Mouse (Mus musculus) heart, embryonic 16.5 days (tissue): Measurements from ENCODE around the gene Nrp1. TPM values are rescaled to one million over a fixed set of nuclear protein-coding genes. Genes with fewer than 3 reads are reported as not detected.

Experiments
- ATAC-seq: fragments of 200-750 bp; cut with Nextera tagmentation; replicated peaks from 2 replicates; pipeline ENCODE4 v1.8.0; 2017; ENCODE audit warnings: moderate number of reproducible peaks; ENCODE audit not compliant: insufficient read depth, low FRiP score; ENCODE audit errors: extremely low read depth
- H3K27ac ChIP-seq: fragments of 300-500 bp; sonication (generic); 2 replicates; pipeline ENCODE4 v1.5.1; 2014; ENCODE audit warnings: mild to moderate bottlenecking, low read length, control low read depth, moderate library complexity
- H3K27me3 ChIP-seq: fragments of 300-500 bp; sonication (generic); 2 replicates; pipeline ENCODE4 v1.6.1; 2014; ENCODE audit warnings: low read length, mixed read lengths; ENCODE audit not compliant: control insufficient read depth, insufficient read depth
- H3K36me3 ChIP-seq: fragments of 300-500 bp; sonication (generic); 2 replicates; pipeline ENCODE4 v1.6.1; 2014; ENCODE audit not compliant: control insufficient read depth, insufficient read depth
- H3K4me1 ChIP-seq: fragments of 300-500 bp; sonication (generic); 2 replicates; pipeline ENCODE4 v1.6.1; 2014; ENCODE audit warnings: low read length, mixed read lengths; ENCODE audit not compliant: control insufficient read depth, insufficient read depth
- H3K4me2 ChIP-seq: fragments of 300-500 bp; sonication (generic); 2 replicates; pipeline ENCODE4 v1.6.1; 2014; ENCODE audit warnings: low read depth, mild to moderate bottlenecking, control low read depth, low read length
- H3K4me3 ChIP-seq: fragments of 300-500 bp; sonication (generic); 2 replicates; pipeline ENCODE4 v1.5.1; 2014; ENCODE audit warnings: mild to moderate bottlenecking, control low read depth, low read length
- H3K9ac ChIP-seq: fragments of 300-500 bp; sonication (generic); 2 replicates; pipeline ENCODE4 v1.6.1; 2014; ENCODE audit warnings: low read length, control low read depth
- H3K9me3 ChIP-seq: fragments of 300-500 bp; sonication (generic); replicated peaks from 2 replicates; pipeline ENCODE4 v1.6.1; 2016; ENCODE audit warnings: low read length; ENCODE audit not compliant: control insufficient read depth
- WGBS: fragments of 180-500 bp; shearing (Covaris S2); extraction: QIAGEN DNeasy Blood & Tissue Kit; methylation state at CpG from one replicate; pipeline ENCODE4 v1.1.7; 2014; 5-methylcytosine and 5-hydroxymethylcytosine counted together
- microRNA counts: library from miRNA; unstranded; fragments of <30 nt; microRNA quantifications from one replicate; lab custom pipeline; 2016
- microRNA-seq: library from miRNA; unstranded; fragments of <30 nt; microRNA quantifications from one replicate; pipeline ENCODE4, GENCODE M21; 2017
- polyA plus RNA-seq: library from polyadenylated mRNA; unstranded; fragments of >200 nt; fragmentation: Nextera tagmentation; extraction: Ambion mirVana; gene quantifications from 2 replicates; pipeline ENCODE4 v1.2.1, GENCODE M21; 2015

Gene Nrp1
- polyA plus RNA-seq, 1 experiment from 2014 or later, result 159 TPM

DNA sequence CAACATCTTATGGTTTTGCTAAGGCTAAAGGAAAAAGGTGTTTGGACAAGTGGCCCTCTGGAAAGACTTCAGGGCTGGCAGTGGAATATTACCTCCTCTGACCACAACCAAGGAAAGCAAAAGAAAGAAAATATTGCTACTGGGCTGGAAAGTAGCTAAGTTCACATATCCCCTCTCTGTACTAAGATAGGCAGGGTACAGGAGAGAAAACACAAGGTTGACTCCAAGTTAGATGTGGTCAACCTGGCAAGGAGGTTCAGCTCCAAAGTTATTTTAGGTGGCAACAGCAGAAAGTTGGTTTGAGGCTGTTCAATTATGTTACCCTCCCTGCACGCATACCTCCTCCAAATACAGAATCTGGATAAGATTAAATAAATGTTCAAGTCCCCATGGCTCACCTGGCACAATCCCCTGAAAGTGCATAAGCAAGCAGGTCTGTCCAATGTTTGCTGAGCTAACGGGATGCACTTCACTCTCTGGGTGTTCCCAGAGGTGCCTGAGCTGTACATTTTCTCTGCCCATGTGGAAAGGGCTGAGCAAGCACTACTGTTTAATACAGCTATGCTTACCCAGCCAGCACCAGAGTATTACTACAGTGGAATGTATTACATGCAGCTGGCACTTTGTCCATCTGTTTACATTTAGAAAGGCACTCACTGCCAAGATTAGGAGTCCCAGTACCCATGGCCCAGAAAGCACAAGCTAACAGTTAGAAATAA, 185.9 kb downstream of the Nrp1 start:
- H3K27ac ChIP-seq, result peak overlapping the region; percentile 25
- no peak overlapping the region for H3K9ac ChIP-seq
- no peaks in the 10 kb centered on the region for H3K9me3 ChIP-seq
- H3K4me2 ChIP-seq, result no peak overlapping the region
- H3K27me3 ChIP-seq, result no peaks in the 10 kb centered on the region
- peak; percentile 65; the same call in 1 of the 2 replicates for ATAC-seq
- no peaks in the 10 kb centered on the region for H3K36me3 ChIP-seq
- no peak overlapping the region for H3K4me3 ChIP-seq
- peaks cover 12% of the 10 kb centered on the region; the same call in 1 of the 2 replicates for H3K4me1 ChIP-seq
- WGBS, result 51% methylated on average over 2 of the region's 2 CpGs

DNA sequence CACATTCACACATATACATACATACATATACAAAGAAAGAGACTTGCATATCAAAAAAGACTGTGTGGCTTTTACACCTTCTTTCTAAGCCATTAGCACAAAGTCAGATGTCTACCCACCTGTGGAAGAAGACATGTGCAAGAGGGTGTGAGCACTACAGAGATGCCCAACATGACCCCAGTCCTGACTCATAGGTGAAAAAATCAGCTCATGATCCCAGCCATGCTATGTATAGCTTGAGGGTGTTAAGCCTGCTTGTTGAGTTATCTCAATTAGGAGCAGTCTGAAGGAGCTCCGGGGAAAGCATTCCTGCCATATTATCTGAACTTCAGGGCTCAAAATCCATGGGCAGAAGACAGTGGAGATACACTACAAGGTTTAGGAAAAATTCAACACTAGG, 187.9 kb downstream of the Nrp1 start:
- Histone ChIP-seq H3K4me2 (no peak overlapping the region), H3K4me3 (no peak overlapping the region), H3K27ac (no peak overlapping the region), H3K36me3 (no peaks in the 10 kb centered on the region), H3K27me3 (no peaks in the 10 kb centered on the region), H3K9me3 (no peaks in the 10 kb centered on the region), H3K9ac (no peak overlapping the region), H3K4me1 (peaks cover 12% of the 10 kb centered on the region; the same call in 1 of the 2 replicates)
- ATAC-seq, result no peak
- 43% methylated on average over 1 of the region's 1 CpGs for WGBS

DNA sequence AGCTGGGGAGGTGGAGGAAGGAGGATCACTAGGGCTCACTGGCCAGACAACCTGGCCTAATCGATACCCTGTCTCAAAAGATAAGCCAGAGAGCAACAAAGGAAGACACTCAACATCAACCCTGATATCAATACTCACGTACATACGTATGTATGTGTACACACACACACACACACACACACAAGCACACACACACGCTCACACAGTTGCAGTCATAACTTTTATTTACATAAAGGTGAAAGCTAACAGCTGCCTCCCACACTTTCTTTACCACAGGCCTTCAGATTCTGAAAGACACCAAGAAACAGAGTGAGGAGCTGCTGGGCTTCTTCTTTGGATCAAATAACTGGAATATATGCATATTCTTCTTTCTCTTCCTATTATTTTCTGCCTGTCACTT, 189.0 kb downstream of the Nrp1 start:
- Histone ChIP-seq H3K27me3 (no peaks in the 10 kb centered on the region), H3K4me3 (no peak overlapping the region), H3K4me2 (no peak overlapping the region), H3K9ac (no peak overlapping the region), H3K27ac (no peak overlapping the region), H3K9me3 (no peaks in the 10 kb centered on the region), H3K4me1 (peaks cover 12% of the 10 kb centered on the region; the same call in 1 of the 2 replicates), H3K36me3 (no peaks in the 10 kb centered on the region)
- 77% methylated on average over 4 of the region's 4 CpGs for WGBS
- ATAC-seq, result no peak

DNA sequence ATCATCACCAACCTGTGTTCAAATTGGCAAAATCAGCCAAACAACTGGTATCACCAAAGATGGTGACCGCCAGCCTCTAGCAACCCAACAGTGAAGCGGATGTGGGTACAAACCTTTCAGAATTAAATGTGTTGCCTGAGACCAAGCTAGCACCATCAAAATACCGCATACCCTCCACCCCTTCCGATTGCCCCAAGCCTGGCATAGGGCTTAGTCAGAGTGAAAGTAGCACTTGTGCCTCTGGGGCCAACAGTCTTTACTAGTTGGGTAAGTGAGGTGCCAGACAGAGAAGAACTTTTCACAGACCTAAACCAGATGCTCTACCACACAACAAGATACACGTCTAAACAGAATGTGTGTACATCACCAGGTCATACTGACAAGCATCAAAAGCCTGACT, 191.3 kb downstream of the Nrp1 start:
- no peaks in the 10 kb centered on the region for H3K9me3 ChIP-seq
- no peak for ATAC-seq
- no peak overlapping the region for H3K4me2 ChIP-seq
- H3K4me3 ChIP-seq, result no peak overlapping the region
- H3K9ac ChIP-seq, result no peak overlapping the region
- WGBS, result 91% methylated on average over 5 of the region's 5 CpGs
- H3K36me3 ChIP-seq, result no peaks in the 10 kb centered on the region
- H3K27ac ChIP-seq, result no peak overlapping the region
- no peaks in the 10 kb centered on the region for H3K27me3 ChIP-seq
- H3K4me1 ChIP-seq, result peaks cover 5% of the 10 kb centered on the region; the same call in 1 of the 2 replicates

DNA sequence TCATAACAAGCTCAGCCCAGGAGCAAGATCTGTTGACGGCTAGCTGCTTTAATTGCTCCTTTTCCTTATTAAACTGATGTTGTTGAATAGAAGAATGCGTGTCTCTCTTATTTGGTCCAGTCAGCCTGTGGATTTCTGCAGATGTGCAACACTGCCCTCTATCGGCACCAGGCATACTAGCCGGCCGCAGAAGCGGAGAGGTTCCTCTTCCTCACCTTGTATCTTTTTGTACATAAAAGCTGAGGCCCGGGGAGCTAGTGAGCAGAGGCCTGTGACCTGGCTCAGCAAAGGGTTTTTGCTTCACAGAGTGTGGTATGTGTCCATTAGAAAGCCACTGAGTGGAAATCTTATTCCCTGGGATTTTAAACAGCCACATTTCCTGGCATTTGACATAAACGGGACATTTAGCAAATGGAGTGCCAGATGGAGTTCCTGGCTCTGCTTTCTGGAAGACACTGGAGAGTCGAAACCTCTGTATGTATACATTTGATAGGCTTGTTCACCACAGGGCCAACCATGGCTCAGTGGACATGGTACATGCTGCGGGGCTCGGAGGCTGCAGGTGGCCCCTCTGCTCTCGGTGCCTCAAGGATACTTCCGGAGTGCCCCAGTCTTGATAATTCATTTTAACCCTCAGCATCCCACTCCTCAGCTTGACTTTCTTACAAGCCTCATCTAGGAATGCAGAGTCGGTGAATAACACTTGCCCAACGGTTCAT, 193.2 kb downstream of the Nrp1 start:
- Histone ChIP-seq H3K27ac (no peak overlapping the region), H3K27me3 (no peaks in the 10 kb centered on the region), H3K4me2 (no peak overlapping the region), H3K4me1 (no peaks in the 10 kb centered on the region), H3K9ac (no peak overlapping the region), H3K4me3 (no peak overlapping the region), H3K9me3 (no peaks in the 10 kb centered on the region), H3K36me3 (no peaks in the 10 kb centered on the region)
- WGBS, result 44% methylated on average over 15 of the region's 15 CpGs
- no peak for ATAC-seq

MicroRNAs encoded within 50 kb of the gene (microRNA counts, 519-probe panel; counts per million panel counts)
- microRNA mmu-miR-1903 (lab: Ali Mortazavi, UCI), result 1,899 counts per million, percentile 17 among the panel's probes with 10 or more counts

Small RNA genes within 50 kb of the gene (microRNA-seq; reads per million reads assigned to microRNA genes)
- gene Mir1903, result 0.59 reads per million
